Mouse (Mus musculus): ENCODE measurements around the gene Dbf4. TPM values are rescaled to one million over a fixed set of nuclear protein-coding genes. Genes with fewer than 3 reads are reported as not detected.

Dbf4 gene
- 47.4 to 70.3 TPM (median 66.5 TPM) in 3 replicates for total RNA-seq (2017)

DNA sequence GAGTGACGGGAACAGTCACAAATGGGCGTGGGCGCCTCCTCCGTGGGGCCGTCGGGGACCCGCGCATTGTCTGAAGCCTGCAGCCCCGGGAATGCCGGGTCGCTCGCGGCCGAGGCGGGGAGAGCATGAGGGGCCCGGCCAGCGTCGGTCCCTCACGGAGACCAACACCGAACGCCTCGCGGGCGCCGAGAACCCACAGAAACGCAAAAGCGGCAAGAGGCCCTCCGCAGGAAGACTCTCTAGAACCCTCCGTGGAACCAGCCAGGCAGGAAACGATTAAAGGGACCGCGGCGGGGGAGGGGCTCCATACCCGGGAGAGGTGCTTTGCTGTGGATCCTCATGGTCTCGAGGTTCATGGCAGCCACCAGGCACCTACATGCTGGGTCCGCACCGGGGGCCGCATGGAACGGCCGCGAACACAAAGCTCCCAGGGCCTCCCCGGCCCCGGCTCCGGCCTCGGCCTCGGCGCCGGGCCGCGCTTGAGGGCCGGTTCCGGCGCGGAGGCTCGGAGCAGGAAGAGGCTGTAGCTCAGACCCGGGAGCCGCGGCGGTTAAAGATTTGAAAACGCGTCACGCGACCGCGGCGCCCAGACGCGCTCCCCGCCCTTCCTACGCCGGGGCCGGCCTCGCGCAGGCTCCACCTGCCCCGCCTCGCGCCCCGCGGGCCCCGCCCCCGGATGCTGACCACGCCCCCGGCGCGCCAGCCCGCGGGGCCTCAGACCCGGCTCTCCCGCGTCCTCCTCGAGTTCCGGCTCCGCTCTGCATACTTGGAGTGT lies at the start of gene Dbf4, which contains the start of gene Slc25a40:
Gene Dbf4, minus strand, starts transcription at position 560 of the 775 bp plus-strand sequence.
Gene Slc25a40, plus strand, starts transcription at position 694 of the 775 bp plus-strand sequence.
- peak; percentile 87 for ATAC-seq (replicated peaks; ENCODE audit: insufficient number of reproducible peaks, low FRiP score, low TSS enrichment, poor library complexity, severe bottlenecking)

DNA sequence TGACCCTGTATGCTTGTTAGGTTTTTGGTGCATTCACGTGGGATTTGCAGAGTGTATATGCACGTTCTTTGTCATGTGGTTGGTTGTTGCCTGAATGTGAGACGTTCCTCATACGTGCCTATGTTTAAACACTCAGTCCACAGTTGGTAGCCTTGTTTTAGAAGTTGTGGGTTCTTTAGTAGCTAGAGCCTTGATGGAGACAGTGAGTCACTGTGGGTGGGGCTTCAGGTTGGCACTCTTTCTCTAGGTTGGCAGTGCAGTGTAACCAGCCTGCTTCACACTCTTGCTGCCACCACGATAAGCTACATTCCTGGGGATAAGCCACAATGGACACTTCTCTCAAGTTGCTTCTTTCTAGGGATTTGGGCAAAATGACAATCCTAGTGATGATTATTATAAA lies 34.0 kb upstream of the Dbf4 start:
- ATAC-seq (replicated peaks; ENCODE audit: insufficient number of reproducible peaks, low FRiP score, low TSS enrichment, poor library complexity, severe bottlenecking): no peak; the same call in 1 of the 2 replicates

DNA sequence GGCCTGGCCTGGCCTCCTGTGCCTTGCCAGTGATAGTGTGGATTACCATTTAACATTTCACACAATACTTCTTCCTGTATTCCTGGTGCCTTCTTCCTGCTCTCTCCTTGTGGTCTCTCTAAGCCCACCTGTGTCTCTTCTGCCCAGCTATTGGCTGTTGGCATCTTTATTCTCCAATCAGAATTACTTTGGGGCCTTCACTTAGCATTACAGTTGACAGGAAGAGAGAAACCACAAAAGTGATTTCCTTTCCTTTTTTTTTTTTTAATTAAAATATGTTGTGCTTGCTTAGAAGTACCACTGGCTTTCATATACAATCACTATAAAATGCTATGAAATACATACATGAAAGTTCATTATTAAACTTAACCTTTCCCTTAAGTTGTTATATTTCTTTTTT lies 33.0 kb upstream of the Dbf4 start:
- no peak for ATAC-seq (replicated peaks; ENCODE audit: insufficient number of reproducible peaks, low FRiP score, low TSS enrichment, poor library complexity, severe bottlenecking)

DNA sequence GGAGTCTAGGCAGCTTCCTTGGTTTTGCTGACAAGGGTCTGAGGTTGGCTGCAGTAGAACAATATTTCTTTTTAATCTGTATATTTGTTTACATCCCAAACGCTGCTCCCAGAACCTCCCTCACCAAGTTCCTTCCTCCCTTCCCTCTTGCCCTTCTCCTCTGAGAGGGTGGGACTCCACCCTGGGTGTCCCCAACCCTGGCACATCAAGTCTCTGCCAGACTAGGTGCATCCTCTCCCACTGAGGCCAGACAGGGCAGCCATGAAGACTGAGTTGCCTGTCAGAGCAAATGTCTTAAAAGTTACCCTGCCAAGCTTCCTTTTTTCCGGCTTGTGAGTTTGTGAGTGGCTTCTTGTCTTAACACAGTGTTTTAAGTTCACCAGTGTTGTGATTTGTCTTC lies 16.6 kb upstream of the Dbf4 start:
- no peak for ATAC-seq (replicated peaks; ENCODE audit: insufficient number of reproducible peaks, low FRiP score, low TSS enrichment, poor library complexity, severe bottlenecking)

DNA sequence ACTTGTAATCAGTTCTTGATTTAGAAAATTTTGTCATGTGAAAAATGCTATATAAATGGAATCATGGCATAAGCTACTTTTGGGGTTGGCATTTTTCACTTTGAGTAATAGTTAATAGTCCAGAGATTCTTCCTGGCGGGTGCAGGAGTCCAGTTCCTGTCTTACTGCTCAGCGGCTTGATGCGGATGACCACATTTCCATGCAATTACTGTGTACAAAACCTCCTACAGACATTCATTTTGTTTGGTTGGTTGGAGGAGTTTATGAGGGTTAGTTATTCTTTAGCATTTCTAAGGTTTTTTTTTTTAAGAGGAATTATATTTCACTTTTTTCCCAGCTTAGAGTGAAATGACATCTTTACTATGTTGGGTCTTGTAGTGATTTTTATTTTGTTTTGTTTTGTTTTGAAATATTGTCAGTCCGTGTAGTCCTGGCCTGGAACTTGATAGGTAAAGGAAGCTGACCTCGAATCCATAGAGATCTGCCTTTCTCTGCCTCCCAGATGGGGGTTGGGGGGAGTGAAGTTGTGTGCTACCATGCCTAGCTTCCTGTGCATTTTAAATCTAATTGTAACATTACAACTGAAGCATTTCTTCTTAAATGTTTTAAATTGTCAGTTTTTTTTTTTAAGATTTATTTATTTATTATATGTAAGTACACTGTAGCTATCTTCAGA lies 15.1 kb upstream of the Dbf4 start:
- no peak for ATAC-seq (replicated peaks; ENCODE audit: insufficient number of reproducible peaks, low FRiP score, low TSS enrichment, poor library complexity, severe bottlenecking)

DNA sequence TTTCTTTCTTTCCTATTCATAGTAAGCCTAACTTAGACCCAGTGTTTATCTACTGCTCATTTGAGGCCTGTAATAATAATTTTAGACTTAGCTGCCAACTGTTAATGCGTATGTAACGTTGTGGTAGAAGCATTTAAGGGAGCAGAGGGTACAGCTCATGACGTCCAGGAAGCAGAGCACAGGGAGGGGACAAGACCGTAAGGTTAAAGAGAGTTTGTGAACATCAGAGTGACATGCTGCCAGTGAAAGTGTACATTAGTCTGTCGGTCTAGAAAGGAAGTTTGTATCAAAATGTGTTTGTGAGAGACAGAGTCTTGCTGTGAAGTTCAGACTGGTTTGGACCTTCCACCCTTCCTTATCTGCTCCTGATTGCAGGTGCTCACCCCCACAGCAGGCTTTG lies 3.4 kb upstream of the Dbf4 start:
- ATAC-seq (replicated peaks; ENCODE audit: insufficient number of reproducible peaks, low FRiP score, low TSS enrichment, poor library complexity, severe bottlenecking): no peak

DNA sequence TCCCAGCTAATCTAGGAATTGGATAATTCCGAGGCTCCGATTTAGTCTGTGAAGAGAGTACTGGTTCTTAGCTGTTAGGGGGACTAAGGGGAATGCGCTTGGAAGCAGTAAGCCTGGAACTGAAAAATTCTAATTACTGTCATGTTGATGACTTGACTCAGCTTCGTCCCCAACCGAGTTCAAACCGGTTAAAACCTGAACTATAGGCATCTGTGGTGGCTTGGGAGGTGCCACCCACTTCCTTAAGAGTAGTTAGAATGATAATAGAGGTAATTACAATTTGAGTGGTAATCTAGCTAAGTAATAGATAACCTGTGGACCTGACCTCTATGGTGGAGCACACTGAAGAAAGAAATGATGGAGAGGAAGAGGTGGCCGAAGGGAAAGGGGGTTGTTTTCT lies 1.6 kb upstream of the Dbf4 start:
- ATAC-seq (replicated peaks; ENCODE audit: insufficient number of reproducible peaks, low FRiP score, low TSS enrichment, poor library complexity, severe bottlenecking): no peak

DNA sequence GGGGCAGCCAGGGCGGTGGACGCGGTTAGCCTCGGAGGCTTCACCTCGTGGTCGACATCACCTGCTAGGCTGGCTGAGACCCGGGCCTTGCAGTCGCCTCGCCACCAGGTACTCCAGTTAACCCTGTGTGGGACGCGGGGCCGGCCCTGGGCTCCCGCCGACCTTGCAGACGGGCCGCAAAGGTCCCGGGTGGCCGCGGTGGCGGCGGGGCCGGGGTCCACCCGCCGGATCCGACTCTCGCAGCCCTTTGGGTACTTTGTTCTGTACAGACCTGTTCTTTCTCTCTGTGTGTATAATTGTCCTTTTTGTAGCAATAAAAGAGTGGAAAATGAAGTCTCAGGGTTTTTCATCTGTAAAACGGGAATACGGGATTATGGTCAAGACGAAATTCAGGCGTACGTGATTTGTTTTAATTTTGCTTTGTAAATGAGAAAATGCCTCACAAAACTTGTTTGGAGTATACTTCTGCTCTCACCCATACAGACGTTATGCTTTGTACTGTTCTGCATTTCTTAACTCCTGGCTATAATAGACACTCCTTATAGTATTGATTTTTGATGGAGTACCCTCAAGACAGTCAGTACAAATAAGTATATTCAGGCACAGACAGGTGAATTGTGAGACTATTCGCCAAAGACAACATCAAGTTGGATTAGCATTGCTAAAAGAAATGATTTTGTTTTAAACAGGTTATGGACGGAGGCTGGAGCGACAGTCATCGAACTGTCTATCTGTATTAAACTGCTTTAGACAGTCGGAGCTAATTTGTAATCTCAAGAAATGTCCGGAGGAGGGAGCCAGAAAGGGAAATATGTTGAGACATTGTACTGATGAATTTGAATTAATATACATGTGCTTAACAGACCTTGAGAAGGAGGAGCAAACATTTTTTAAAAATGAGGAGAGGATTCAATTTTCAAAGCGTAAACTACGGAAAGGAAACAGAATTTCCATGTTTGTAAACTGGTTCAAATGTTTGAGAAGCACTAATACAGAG lies 714 bp upstream of the Dbf4 start:
- no peak for ATAC-seq (replicated peaks; ENCODE audit: insufficient number of reproducible peaks, low FRiP score, low TSS enrichment, poor library complexity, severe bottlenecking)

DNA sequence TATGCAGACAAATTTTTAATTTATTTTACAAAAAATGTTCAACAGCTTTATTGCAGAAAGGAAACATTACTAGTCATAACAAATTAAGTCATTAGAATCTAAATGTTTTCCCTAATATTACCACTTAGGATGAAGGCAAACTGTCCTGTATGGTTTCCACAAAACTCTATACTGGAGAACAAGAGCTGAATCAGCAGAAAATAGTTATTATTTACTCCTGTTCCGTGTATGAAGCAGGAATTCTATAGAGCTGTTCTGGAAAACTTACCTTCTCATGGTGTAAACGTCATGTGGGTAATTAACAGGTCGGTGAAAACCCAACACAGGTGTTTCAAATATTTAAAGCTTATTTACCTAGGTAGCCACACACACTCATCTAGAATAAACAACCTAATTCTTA lies 1.1 kb downstream of the Dbf4 start:
- no peak for ATAC-seq (replicated peaks; ENCODE audit: insufficient number of reproducible peaks, low FRiP score, low TSS enrichment, poor library complexity, severe bottlenecking)

DNA sequence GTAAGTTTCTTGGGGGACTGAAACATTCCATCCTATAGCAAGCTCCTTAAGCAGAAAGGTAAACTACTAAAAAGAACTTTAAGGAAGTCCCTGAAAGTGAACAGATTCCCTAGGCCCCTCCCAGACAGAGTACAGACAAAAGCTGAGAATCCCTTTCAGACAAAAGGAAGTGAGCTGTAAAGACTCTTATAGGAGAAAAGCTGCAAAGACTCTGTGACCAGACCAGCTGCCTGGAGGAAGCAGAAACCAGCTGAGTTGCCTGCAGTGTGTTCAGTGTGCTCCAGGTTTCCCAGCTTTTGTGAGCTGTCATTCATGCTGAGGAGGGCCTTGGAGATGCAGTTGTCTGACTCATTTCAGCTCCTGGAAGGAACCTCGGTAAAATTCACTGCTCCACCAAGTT lies 5.1 kb downstream of the Dbf4 start:
- ATAC-seq (replicated peaks; ENCODE audit: insufficient number of reproducible peaks, low FRiP score, low TSS enrichment, poor library complexity, severe bottlenecking): no peak

DNA sequence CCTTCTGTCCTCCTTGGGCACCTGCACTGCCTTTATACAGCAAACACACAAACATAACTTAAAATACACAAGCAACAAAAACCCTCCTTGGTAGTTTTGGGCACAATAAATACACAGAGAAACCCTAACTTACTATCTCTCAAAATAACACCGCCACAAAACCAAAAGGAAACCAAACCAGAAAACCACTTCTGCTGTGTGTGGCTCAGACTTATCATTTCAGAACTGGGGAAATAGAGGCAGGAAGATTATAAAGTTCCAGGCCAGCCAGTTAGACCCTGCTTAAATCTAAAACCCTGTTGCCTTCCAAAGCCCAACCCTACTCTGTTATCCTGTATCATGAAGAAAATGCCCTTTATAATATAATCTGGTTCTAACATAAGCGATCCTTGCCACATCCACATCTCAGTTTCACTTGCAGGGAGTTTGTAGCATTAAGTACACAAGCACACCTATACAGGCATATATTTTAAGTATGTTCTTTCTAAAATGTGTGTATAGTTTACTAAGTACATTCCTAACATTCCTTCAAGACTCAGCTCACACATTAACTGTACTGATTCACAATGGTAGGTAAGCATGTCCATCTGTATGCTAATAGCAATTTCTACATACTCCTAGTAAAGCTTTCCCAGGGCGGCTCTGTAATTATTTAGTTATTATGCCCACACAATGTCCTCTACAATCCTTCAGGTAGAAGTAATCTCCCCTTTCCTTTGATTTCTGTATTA lies 5.7 kb downstream of the Dbf4 start:
- no peak for ATAC-seq (replicated peaks; ENCODE audit: insufficient number of reproducible peaks, low FRiP score, low TSS enrichment, poor library complexity, severe bottlenecking)

DNA sequence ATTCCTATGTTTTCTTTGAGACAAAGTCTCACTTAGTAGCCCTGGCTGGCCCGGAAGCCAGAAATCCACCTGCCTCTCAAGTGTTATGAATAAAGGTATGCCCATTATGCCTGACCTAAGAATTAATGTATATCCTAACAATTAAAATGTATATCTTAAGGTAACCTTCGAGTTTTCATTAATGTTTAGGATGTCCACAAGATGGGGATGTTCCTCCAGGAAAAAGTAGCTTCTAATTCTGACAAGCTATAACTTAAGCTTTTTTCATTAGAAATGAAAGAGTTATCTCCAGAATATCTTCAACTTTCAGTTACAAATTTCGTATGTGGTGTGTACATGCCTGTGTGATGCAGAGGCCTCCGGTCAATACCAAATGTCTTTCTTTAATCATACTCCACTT lies 13.8 kb downstream of the Dbf4 start:
- ATAC-seq (replicated peaks; ENCODE audit: insufficient number of reproducible peaks, low FRiP score, low TSS enrichment, poor library complexity, severe bottlenecking): no peak

DNA sequence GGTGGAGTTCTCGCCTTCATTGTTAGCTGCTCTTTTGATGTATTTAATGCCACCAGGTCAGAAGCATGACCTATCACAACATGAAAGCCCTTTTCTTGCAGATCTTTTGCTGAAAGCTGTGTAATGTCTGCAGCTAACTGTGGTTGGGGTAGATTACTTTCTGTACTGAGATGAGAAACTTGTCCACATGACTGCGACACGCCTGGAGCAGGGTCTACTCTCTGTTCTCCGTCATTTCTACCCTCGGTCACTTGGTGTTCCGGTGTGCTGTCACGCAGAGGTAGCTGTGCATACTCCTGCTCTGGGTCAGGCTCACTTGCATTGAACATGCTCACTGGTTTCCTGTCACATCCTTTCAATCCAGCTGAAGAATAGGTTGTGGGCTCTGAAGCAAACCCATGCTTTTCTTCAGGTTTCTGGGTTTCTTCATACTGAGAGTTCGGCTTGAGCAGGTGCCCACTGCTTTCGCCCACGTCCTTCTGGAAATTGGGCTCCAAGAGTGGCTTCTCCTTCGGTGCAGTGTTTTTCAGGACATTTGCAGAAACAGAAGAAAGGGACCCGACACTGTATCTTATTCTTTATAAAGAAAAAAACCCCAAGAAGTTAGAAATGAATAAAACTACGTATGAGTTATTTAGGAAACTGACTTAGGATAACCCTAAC lies 24.8 kb downstream of the Dbf4 start:
- ATAC-seq (replicated peaks; ENCODE audit: insufficient number of reproducible peaks, low FRiP score, low TSS enrichment, poor library complexity, severe bottlenecking): no peak

DNA sequence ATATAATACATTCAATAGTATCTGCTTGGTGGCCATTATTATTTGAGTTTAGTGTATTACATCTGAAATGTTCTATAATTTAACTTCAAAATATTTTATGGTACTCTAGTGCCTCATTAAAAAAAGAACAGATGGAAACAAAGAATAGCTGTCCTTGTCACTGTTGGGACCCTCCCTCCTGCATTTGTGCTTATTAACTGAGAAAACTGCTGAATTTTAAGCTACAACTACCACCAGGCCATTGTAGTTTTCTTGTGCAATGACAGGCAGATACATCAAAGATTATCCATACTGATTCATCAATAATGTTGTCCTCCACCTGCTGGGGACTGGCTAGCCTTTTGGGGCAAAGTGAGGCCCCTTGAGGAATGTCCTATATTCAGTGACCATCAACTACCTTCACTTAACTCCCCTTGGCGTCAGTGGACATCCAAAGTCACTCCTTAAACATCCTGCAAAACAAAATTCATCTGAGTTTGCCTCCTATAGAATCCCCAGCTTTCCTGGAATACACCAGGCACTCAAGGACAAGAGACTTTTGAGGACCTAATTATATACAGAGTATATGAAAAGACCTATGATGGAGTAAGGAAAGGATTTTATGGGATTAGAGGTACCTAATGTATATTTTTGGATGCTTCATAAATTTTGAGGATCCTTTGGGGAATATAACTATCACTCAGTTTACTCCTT lies 28.5 kb downstream of the Dbf4 start:
- no peak for ATAC-seq (replicated peaks; ENCODE audit: insufficient number of reproducible peaks, low FRiP score, low TSS enrichment, poor library complexity, severe bottlenecking)

DNA sequence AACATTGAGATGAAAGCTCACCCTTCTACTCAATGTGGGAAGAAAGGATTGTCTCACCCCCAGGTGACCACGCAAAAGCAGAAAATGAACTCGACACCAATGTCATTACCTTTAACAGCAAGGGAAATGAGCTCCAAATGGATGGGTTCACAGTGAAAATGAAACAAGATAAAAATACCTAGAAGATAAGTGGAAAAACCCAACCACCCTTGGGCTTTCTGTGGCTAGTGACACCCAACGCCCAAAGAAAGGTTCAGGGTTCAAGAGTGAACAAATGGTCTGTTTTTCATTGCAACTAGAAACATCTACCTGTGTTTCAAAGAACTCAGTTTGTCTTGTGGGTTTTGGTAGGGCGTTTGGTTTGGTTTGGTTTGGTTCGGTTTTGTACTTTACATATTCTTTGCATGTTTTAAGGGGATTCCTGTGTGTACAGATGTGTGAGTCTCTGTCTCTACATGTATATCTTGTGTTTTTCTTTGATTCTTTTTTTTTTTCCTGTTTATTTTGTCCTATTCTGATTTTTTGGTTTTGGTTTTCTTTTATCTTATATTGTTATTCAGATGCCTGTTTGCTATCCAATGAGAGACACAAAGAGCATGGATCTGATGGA lies 48.1 kb downstream of the Dbf4 start:
- ATAC-seq (replicated peaks; ENCODE audit: insufficient number of reproducible peaks, low FRiP score, low TSS enrichment, poor library complexity, severe bottlenecking): no peak

DNA sequence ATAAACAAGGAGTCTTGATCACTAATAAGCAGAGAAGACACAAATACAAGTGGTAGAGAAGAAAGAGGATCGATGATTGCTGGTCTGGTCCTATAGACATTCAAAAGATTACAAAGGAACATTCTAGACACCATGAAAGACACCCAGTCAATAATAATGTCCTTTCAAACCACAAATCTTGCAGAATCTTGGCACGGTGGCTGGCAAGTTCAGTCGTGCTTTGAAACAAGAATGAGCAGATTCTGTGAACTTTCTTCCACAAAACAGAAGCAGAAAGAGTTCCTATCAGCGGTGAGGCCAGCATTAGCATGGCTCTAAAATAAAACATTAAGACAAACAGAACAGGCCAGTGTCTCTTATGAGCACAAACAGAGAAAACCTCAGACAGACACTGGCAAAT lies 49.1 kb downstream of the Dbf4 start:
- no peak for ATAC-seq (replicated peaks; ENCODE audit: insufficient number of reproducible peaks, low FRiP score, low TSS enrichment, poor library complexity, severe bottlenecking)

DNA sequence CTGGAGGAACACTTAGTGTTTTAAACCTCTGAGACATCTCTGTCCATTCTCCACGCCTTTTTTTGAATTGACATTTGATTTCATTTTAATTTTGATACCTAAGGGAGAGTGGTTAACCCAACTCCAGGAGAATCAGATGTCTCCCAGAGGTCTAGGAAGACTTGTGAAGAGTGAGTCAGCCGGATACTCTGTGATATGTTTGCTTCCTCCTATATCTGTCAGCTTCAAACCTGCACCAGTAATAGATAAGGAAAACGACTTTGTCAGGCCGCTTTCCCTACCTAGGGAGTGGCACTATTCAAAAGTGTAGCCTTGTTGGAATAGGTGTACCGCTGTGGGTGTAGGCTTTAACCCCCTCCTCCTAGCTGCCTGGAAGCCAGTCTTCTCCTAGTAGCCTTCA lies 53.7 kb downstream of the Dbf4 start:
- no peak for ATAC-seq (replicated peaks; ENCODE audit: insufficient number of reproducible peaks, low FRiP score, low TSS enrichment, poor library complexity, severe bottlenecking)

All from monocyte, adult 5-6 weeks (primary cell).